Mouse (Mus musculus) layer of hippocampus, adult 6 months (tissue): Measurements from ENCODE around the gene Vmn2r84. TPM values are rescaled to one million over a fixed set of nuclear protein-coding genes. Genes with fewer than 3 reads are reported as not detected.

Experiments
- long read RNA-seq, 2 experiments: library from polyadenylated mRNA; unstranded; transcript quantifications; one replicate each; pipeline ENCODE4 v2.0.0; 2019 to 2020
- polyA plus RNA-seq: library from polyadenylated mRNA; unstranded; fragments of <200 nt; fragmentation: Nextera tagmentation; gene quantifications from 2 replicates; pipeline ENCODE4 v1.2.3, GENCODE M21; 2021

Vmn2r84 gene
- 0.01 TPM in 1 of 2 replicates, not detected in the other for polyA plus RNA-seq
- long read RNA-seq, experiment 1, partial matches to known transcripts, result 0 of 1 reads
- long read RNA-seq, experiment 1, other reads (novel, unspliced or antisense), result 1 of 1 reads
- long read RNA-seq, experiment 2, result 0 reads

GRCm38 (mm10) chr10:130394232-130394631 lies at the start of gene Vmn2r84:
Gene Vmn2r84 (minus strand): TSS chr10:130394332.

GRCm38 (mm10) chr10:130429603-130430002 lies 35.5 kb upstream of the Vmn2r84 start, which contains the start of gene Vmn2r85:
Gene Vmn2r85 (minus strand): TSS chr10:130429703.

Other genes with a start within 250 kb of the Vmn2r84 start
- gene Olfr825, start 227.6 kb downstream of the Vmn2r84 start, polyA plus RNA-seq, result not detected in 2 replicates
- not detected in 2 replicates for gene Olfr826, start 210.1 kb downstream of the Vmn2r84 start, polyA plus RNA-seq
- gene Olfr827, start 179.9 kb downstream of the Vmn2r84 start, polyA plus RNA-seq, result not detected in 2 replicates
- gene Neurod4, start 114.1 kb downstream of the Vmn2r84 start, polyA plus RNA-seq, result 0.06 and 0.09 TPM in 2 replicates
- gene Tespa1, start 71.5 kb downstream of the Vmn2r84 start, polyA plus RNA-seq, result 0.09 TPM in 1 of 2 replicates, not detected in the other
- 0.05 TPM in 1 of 2 replicates, not detected in the other for gene Vmn2r85, start 35.4 kb upstream of the Vmn2r84 start, polyA plus RNA-seq
- 0.03 TPM in 1 of 2 replicates, not detected in the other for gene Vmn2r86, start 61.7 kb upstream of the Vmn2r84 start, polyA plus RNA-seq
- 0.11 and 0.14 TPM in 2 replicates for gene Vmn2r87, start 103.1 kb upstream of the Vmn2r84 start, polyA plus RNA-seq